Mouse (Mus musculus): ENCODE data around the gene Fzd7.

Gene Fzd7

GRCm38 (mm10) chr1:59472368-59473180 is 9.7 kb upstream of the Fzd7 start:
- DNase-seq (ENCODE audit: low spot score) = no peak

- no peak for DNase-seq (ENCODE audit: low spot score)
These were observed 9.1 kb upstream of the Fzd7 start for GRCm38 (mm10) chr1:59473181-59473555.

- no peak for DNase-seq (ENCODE audit: low spot score)
These were observed 6.6 kb upstream of the Fzd7 start for GRCm38 (mm10) chr1:59475618-59476017.

GRCm38 (mm10) chr1:59478911-59479310 is 3.3 kb upstream of the Fzd7 start:
- DNase-seq (ENCODE audit: low spot score) = no peak

- no peak for DNase-seq (ENCODE audit: low spot score)
These were observed 1.3 kb upstream of the Fzd7 start for GRCm38 (mm10) chr1:59480821-59481455.

- DNase-seq (ENCODE audit: low spot score) = peak; percentile 85
These were observed 550 bp upstream of the Fzd7 start for GRCm38 (mm10) chr1:59481456-59482291.

- DNase-seq (ENCODE audit: low spot score) = peak; percentile 4
These were observed 684 bp downstream of the Fzd7 start for GRCm38 (mm10) chr1:59482696-59483520.

- peak; percentile 16 for DNase-seq (ENCODE audit: low spot score)
These were observed 1.5 kb downstream of the Fzd7 start for GRCm38 (mm10) chr1:59483521-59484245.

- DNase-seq (ENCODE audit: low spot score) = no peak
These were observed 2.1 kb downstream of the Fzd7 start for GRCm38 (mm10) chr1:59484314-59484713.

- no peak for DNase-seq (ENCODE audit: low spot score)
These were observed 2.9 kb downstream of the Fzd7 start for GRCm38 (mm10) chr1:59484791-59485785.

- DNase-seq (ENCODE audit: low spot score) = no peak
These were observed 3.6 kb downstream of the Fzd7 start for GRCm38 (mm10) chr1:59485803-59486202.

- no peak for DNase-seq (ENCODE audit: low spot score)
These were observed 5.4 kb downstream of the Fzd7 start for GRCm38 (mm10) chr1:59487651-59488051.

GRCm38 (mm10) chr1:59488481-59488880 is 6.3 kb downstream of the Fzd7 start:
- no peak for DNase-seq (ENCODE audit: low spot score)

GRCm38 (mm10) chr1:59488991-59489390 is 6.8 kb downstream of the Fzd7 start:
- DNase-seq (ENCODE audit: low spot score) = no peak

GRCm38 (mm10) chr1:59491517-59491916 is 9.3 kb downstream of the Fzd7 start:
- no peak for DNase-seq (ENCODE audit: low spot score)

- DNase-seq (ENCODE audit: low spot score) = no peak
These were observed 10.2 kb downstream of the Fzd7 start for GRCm38 (mm10) chr1:59492432-59492831.

- DNase-seq (ENCODE audit: low spot score) = no peak
These were observed 13.7 kb downstream of the Fzd7 start for GRCm38 (mm10) chr1:59495970-59496369.

- DNase-seq (ENCODE audit: low spot score) = no peak
These were observed 15.8 kb downstream of the Fzd7 start for GRCm38 (mm10) chr1:59497741-59498613.

GRCm38 (mm10) chr1:59499327-59499726 is 17.1 kb downstream of the Fzd7 start:
- no peak for DNase-seq (ENCODE audit: low spot score)
